Mouse (Mus musculus): ENCODE data around the gene Gm21974.

GRCm38 (mm10) chr7:127936216-127936884 is 41.1 kb upstream of the Gm21974 start:
- TF ChIP-seq TAL1 (IDR thresholded peaks at IDR 0.05; ENCODE audit: low read length): no peak
- TF ChIP-seq GATA1 (IDR thresholded peaks at IDR 0.05; ENCODE audit: low read length): no peak

Data from erythroblast, embryonic 14.5 days (primary cell).